Mouse (Mus musculus) midbrain, embryonic 10.5 days (tissue): Measurements from ENCODE around the gene Pef1. TPM values are rescaled to one million over a fixed set of nuclear protein-coding genes. Genes with fewer than 3 reads are reported as not detected.

ENCODE experiments used
- DNase-seq: peaks from one replicate; pipeline ENCODE4 v3.0.0-alpha.2; 2017; ENCODE audit warnings: low spot score
- H3K27ac ChIP-seq: fragments of 300-500 bp; sonication (generic); replicated peaks from 2 replicates; pipeline ENCODE4 v1.5.1; 2016; ENCODE audit warnings: mild to moderate bottlenecking
- H3K27me3 ChIP-seq: fragments of 300-500 bp; sonication (generic); 2 replicates; pipeline ENCODE4 v1.6.1; 2016; ENCODE audit warnings: low read depth, mild to moderate bottlenecking; ENCODE audit not compliant: poor library complexity, severe bottlenecking
- H3K36me3 ChIP-seq: fragments of 300-500 bp; sonication (generic); 2 replicates; pipeline ENCODE4 v1.6.1; 2016; ENCODE audit warnings: mild to moderate bottlenecking, moderate library complexity
- H3K4me1 ChIP-seq: fragments of 300-500 bp; sonication (generic); 2 replicates; pipeline ENCODE4 v1.6.1; 2016
- H3K4me3 ChIP-seq: fragments of 300-500 bp; sonication (generic); 2 replicates; pipeline ENCODE4 v1.5.1; 2016; ENCODE audit warnings: mild to moderate bottlenecking, moderate library complexity
- H3K9me3 ChIP-seq: fragments of 300-500 bp; sonication (generic); replicated peaks from 2 replicates; pipeline ENCODE4 v1.6.1; 2016; ENCODE audit warnings: mild to moderate bottlenecking
- WGBS: fragments of 180-500 bp; shearing (Covaris S2); methylation state at CpG from one replicate; pipeline ENCODE4 v1.1.7; 2016; 5-methylcytosine and 5-hydroxymethylcytosine counted together
- polyA plus RNA-seq: library from polyadenylated mRNA; unstranded; fragments of >200 nt; fragmentation: Nextera tagmentation; extraction: Ambion mirVana; gene quantifications from 2 replicates; pipeline ENCODE4 v1.2.1, GENCODE M21; 2016

Gene Pef1
- polyA plus RNA-seq, 1 experiment from 2014 or later = 74.0 TPM

DNA sequence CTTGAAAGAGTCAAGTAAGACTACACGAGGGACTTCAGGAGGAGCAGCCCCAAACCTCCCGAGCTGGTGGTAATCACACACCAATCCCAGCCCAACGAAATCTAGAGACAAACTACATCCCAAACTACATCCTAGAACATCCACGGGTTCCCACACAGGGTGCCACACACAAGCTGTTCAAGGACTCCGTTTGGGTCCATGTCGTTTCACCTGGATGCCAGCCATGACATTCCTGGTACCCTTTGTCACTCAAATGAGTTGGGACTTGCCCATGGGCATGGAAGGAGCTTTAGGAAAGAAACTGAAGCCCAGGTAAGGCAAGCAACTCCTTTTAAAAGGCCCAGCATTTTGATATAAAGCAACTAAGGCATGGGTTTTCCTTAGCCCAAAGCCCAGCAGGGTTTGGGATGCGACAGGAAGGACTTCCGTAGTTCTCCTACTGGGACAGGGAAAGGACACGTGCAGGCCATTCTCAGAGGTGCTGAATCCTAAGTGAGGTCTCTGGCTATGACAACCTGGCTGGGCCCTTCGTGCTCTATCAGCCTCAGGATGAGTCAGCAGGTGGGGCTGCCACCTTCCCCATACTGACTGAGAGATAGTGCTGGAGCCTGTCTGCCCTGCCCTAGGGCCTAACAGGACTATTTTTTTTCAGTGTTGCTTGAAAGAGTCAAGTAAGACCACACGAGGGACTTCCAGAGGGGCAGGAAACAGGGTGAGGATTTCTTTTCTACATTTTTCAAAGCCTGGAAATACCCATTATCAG, 70.9 kb downstream of the Pef1 start:
- Histone ChIP-seq H3K4me1 (peaks cover 58% of the 10 kb centered on the region), H3K9me3 (no peaks in the 10 kb centered on the region), H3K27ac (no peak overlapping the region), H3K4me3 (no peak overlapping the region), H3K27me3 (peaks cover 62% of the 10 kb centered on the region), H3K36me3 (no peaks in the 10 kb centered on the region)
- 75% methylated on average over 11 of the region's 11 CpGs for WGBS
- DNase-seq = no peak

DNA sequence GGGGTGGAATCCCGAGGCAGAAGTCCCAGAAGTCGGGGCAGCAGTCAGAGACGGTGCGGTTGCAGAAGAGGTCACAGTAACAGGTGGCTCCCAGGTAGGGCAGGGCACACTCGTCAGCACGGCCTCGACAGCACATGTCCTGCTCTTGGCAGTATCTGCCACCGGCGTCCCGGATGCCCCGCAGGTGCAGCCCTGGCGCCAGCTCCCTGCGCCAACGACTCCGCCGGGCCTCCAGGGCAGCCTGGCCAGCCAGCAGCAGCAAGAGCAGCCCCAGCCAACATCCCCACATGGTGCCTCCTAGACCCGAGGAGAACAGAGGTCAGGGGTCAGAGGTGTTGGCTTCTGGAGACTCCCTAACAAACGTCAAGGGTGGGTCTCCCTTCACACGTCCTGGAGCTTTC, 71.6 kb downstream of the Pef1 start:
- peak overlapping the region; percentile 45 for H3K4me3 ChIP-seq
- peak overlapping the region; percentile 65 for H3K27ac ChIP-seq
- H3K4me1 ChIP-seq = peaks cover 52% of the 10 kb centered on the region
- no peaks in the 10 kb centered on the region for H3K9me3 ChIP-seq
- WGBS = 48% methylated on average over 19 of the region's 19 CpGs
- no peaks in the 10 kb centered on the region for H3K36me3 ChIP-seq
- DNase-seq = no peak
- peaks cover 62% of the 10 kb centered on the region for H3K27me3 ChIP-seq

- WGBS = 4% methylated on average over 25 of the region's 25 CpGs
- Histone ChIP-seq H3K4me1 (peaks cover 48% of the 10 kb centered on the region), H3K36me3 (no peaks in the 10 kb centered on the region), H3K27ac (peak overlapping the region; percentile 65), H3K4me3 (peak overlapping the region; percentile 45), H3K9me3 (no peaks in the 10 kb centered on the region), H3K27me3 (peaks cover 63% of the 10 kb centered on the region)
- peak; percentile 44 for DNase-seq
Observed at GRCm38 (mm10) chr4:130174335-130175031, 72.1 kb downstream of the Pef1 start.

- peaks cover 68% of the 10 kb centered on the region for H3K27me3 ChIP-seq
- H3K4me3 ChIP-seq = peak within 1 kb of the TSS; percentile 45
- 2% methylated on average over 14 of the region's 14 CpGs for WGBS
- H3K36me3 ChIP-seq = no peaks in the 10 kb centered on the region
- peaks cover 48% of the 10 kb centered on the region for H3K4me1 ChIP-seq
- H3K27ac ChIP-seq = peak within 1 kb of the TSS; percentile 65
- no peak for DNase-seq
- H3K9me3 ChIP-seq = no peaks in the 10 kb centered on the region
Observed at GRCm38 (mm10) chr4:130175072-130175711, 72.8 kb downstream of the Pef1 start, which contains the start of gene Tinagl1. TSS of gene Tinagl1 (minus strand) at chr4:130175122.

GRCm38 (mm10) chr4:130176156-130176720, 73.9 kb downstream of the Pef1 start:
- Histone ChIP-seq H3K4me1 (peaks cover 47% of the 10 kb centered on the region), H3K36me3 (no peaks in the 10 kb centered on the region), H3K4me3 (no peak overlapping the region), H3K9me3 (no peaks in the 10 kb centered on the region), H3K27me3 (peaks cover 68% of the 10 kb centered on the region), H3K27ac (no peak overlapping the region)
- DNase-seq = no peak
- 78% methylated on average over 5 of the region's 5 CpGs for WGBS

DNA sequence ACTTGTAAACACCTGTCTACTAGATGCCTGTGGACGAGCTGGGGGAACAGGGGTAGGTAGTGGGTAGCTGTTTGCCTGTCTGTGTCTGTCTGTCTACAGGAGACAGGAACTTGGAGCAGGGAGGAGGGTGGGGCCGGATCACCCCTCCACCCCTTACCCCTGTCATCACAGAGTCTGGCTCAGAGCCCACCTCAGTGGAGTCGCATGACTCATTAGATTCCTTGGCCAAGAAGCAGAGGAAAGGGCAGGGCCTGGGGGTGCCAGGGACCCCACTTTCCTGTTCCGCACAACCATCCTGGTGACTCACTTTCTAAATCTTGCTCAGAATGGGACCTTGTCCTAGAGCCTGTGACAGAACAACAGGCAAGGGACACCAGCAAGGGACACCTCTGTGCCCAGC, 74.7 kb downstream of the Pef1 start:
- no peak overlapping the region for H3K27ac ChIP-seq

DNA sequence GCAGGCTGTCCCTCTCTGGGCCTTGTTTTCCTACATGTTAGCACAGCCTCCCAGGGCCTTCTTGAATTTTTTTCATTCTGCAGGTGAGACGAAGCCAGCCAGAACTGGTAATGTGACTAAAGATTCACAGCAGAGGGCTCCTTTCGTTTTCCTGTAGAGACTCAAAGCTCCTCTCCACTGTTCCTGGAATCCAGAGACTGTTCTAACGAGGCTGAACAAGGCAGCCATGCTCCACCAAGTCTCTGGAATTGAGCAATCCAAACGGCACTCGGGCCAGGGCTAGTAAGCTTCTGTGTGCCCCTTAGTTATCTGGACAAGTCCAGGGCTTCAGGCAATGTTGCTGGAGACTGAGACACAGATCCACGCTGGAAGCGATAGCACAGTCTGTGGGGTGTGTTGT, 75.2 kb downstream of the Pef1 start:
- WGBS = 68% methylated on average over 7 of the region's 7 CpGs
- Histone ChIP-seq H3K4me3 (no peak overlapping the region), H3K4me1 (peaks cover 34% of the 10 kb centered on the region), H3K27ac (no peak overlapping the region), H3K27me3 (peaks cover 58% of the 10 kb centered on the region), H3K36me3 (no peaks in the 10 kb centered on the region), H3K9me3 (no peaks in the 10 kb centered on the region)
- DNase-seq = no peak

More for the DNA sequence above, 74.7 kb downstream of the Pef1 start:
- Histone ChIP-seq H3K4me3 (no peak overlapping the region), H3K4me1 (peaks cover 38% of the 10 kb centered on the region), H3K36me3 (no peaks in the 10 kb centered on the region), H3K9me3 (no peaks in the 10 kb centered on the region), H3K27me3 (peaks cover 63% of the 10 kb centered on the region)
- no peak for DNase-seq
- WGBS = 80% methylated on average over 4 of the region's 4 CpGs

Other genes with a start within 250 kb of the Pef1 start
- gene Spocd1, start 173.3 kb upstream of the Pef1 start, polyA plus RNA-seq = not detected in 2 replicates
- gene Adgrb2, start 117.7 kb upstream of the Pef1 start, polyA plus RNA-seq = 1.6 and 2.0 TPM in 2 replicates
- gene Col16a1, start 54.7 kb upstream of the Pef1 start, polyA plus RNA-seq = 3.8 and 5.8 TPM in 2 replicates
- gene Hcrtr1, start 36.8 kb downstream of the Pef1 start, polyA plus RNA-seq = 0.23 and 0.31 TPM in 2 replicates
- gene Tinagl1, start 72.6 kb downstream of the Pef1 start, polyA plus RNA-seq = 7.4 and 7.5 TPM in 2 replicates
- gene Gm853, start 119.8 kb downstream of the Pef1 start, polyA plus RNA-seq = 0.31 TPM in 1 of 2 replicates, not detected in the other
- gene Serinc2, start 176.6 kb downstream of the Pef1 start, polyA plus RNA-seq = 40.1 and 59.3 TPM in 2 replicates
- gene Fabp3, start 206.0 kb downstream of the Pef1 start, polyA plus RNA-seq = 7.2 and 11.0 TPM in 2 replicates
- not detected in 2 replicates for gene Gm10570, start 206.1 kb downstream of the Pef1 start, polyA plus RNA-seq